Mouse (Mus musculus) ES-E14 (cell line): ENCODE measurements around the gene Zfp273.

Experiments
- CHD2 ChIP-seq: IDR thresholded peaks from 2 replicates; pipeline ENCODE4 v1.6.1; 2014; ENCODE audit warnings: mild to moderate bottlenecking, low read depth, low read length, inconsistent platforms
- MAFK ChIP-seq: IDR thresholded peaks from 2 replicates; pipeline ENCODE4 v1.6.1; 2014; ENCODE audit warnings: mild to moderate bottlenecking, low read depth, low read length, inconsistent platforms; ENCODE audit not compliant: insufficient read depth
- ZNF384 ChIP-seq: IDR thresholded peaks from 2 replicates; pipeline ENCODE4 v1.6.1; 2012; ENCODE audit warnings: low read depth, low read length, inconsistent platforms

DNA sequence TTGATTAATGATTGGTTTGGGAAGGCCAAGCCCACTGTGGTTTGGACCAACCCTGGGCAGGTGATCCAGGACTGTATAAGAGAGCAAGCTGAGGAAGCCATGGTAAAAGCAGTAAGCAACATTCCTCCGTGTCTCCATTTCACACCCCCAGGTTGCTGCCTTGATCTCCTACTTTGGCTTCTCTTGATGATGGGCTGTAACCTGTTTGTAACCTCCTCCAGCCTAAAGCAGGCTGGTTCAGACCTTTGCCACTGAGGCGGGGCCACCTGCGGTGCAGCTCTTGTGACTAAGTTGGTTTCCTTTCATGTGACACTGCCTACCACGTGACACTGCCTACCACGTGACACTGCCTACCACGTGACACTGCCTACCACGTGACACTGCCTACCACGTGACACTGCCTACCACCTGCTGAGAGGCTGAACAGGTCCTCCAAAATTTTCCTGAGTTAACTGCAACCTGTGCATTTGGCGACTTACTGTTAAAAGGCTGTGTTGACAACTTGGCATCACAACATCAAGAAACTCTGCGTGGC lies 21.6 kb upstream of the Zfp273 start:
- TF ChIP-seq CHD2: no peak
- no peak for TF ChIP-seq ZNF384
- no peak for TF ChIP-seq MAFK
